Mouse (Mus musculus): ENCODE measurements around the gene Tarbp2.

- TF ChIP-seq CTCF (IDR thresholded peaks at IDR 0.05; ENCODE audit: borderline replicate concordance, insufficient read depth, low read length): no peak
- TF ChIP-seq POLR2A (IDR thresholded peaks at IDR 0.05; ENCODE audit: low read depth, low read length): no peak
These were observed 17.5 kb upstream of the Tarbp2 start for GRCm38 (mm10) chr15:102500479-102500878.
